Mouse (Mus musculus): Measurements from ENCODE around the gene Man1a. TPM values are rescaled to one million over a fixed set of nuclear protein-coding genes. Genes with fewer than 3 reads are reported as not detected.

Gene Man1a
- 103 TPM for polyA plus RNA-seq (2014; fragmentation: Illumina TruSeq; extraction: RNeasy Lipid Tissue Mini Kit (QIAGEN cat#74804))

DNA sequence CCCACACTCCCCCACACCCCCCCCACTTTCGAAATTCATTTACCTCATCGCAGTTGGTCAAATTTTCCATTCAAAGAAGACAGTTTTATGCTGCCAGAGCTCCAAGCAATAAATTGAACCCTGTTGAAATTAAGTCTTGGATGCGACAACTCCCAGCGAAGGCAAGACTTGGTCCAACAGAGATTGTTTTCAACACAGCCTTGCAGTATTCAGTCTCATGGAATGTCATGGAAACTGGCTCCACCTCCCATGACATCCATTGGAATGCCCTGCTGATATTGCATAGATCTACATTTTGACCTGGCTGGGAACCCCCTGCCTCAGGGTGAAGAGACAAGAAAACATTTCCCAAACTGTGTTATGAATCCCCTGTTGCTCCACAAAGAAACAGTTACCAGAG lies at the start of gene Man1a:
Gene Man1a (minus strand): TSS at position 190 of the 400 bp plus-strand sequence.

Data from ovary, adult 10 weeks (tissue).